Mouse (Mus musculus) thymus, adult 2 months (tissue): ENCODE measurements around the gene AW549877. TPM values are rescaled to one million over a fixed set of nuclear protein-coding genes. Genes with fewer than 3 reads are reported as not detected.

Experiments used
- DNase-seq: peaks from one replicate; pipeline ENCODE4 v3.0.0; 2021
- H3K27ac ChIP-seq: fragments of 200-500 bp; 2 replicates; pipeline ENCODE4 v1.5.1; 2012; ENCODE audit warnings: low read length, control low read depth; ENCODE audit not compliant: control insufficient read depth, insufficient read depth
- H3K27me3 ChIP-seq: fragments of 200-500 bp; 2 replicates; pipeline ENCODE4 v1.6.1; 2012; ENCODE audit warnings: mild to moderate bottlenecking, low read length, moderate library complexity, mixed read lengths; ENCODE audit not compliant: control insufficient read depth, insufficient read depth
- H3K36me3 ChIP-seq: fragments of 200-500 bp; 2 replicates; pipeline ENCODE4 v1.6.1; 2012; ENCODE audit warnings: mild to moderate bottlenecking, low read length, moderate library complexity; ENCODE audit not compliant: control insufficient read depth, insufficient read depth
- H3K4me1 ChIP-seq: fragments of 200-500 bp; replicated peaks from 2 replicates; pipeline ENCODE4 v1.6.1; 2012; ENCODE audit warnings: low read length; ENCODE audit not compliant: control insufficient read depth, insufficient read depth
- H3K4me3 ChIP-seq: fragments of 200-500 bp; 2 replicates; pipeline ENCODE4 v1.5.1; 2012; ENCODE audit warnings: mild to moderate bottlenecking, low read length, control low read depth, moderate library complexity; ENCODE audit not compliant: control insufficient read depth, insufficient read depth
- CTCF ChIP-seq: fragments of 200-500 bp; IDR thresholded peaks from 2 replicates; pipeline ENCODE4 v1.5.1; 2012; ENCODE audit warnings: mild to moderate bottlenecking, control low read depth, low read length, moderate library complexity, borderline replicate concordance; ENCODE audit not compliant: control insufficient read depth, poor library complexity, insufficient read depth; ENCODE audit errors: extremely low read depth
- POLR2A ChIP-seq: fragments of 200-500 bp; IDR thresholded peaks from 2 replicates; pipeline ENCODE4 v1.6.1; 2012; ENCODE audit warnings: mild to moderate bottlenecking, low read length, control low read depth, moderate library complexity; ENCODE audit not compliant: control insufficient read depth, poor library complexity, insufficient read depth; ENCODE audit errors: extremely low read depth
- WGBS: fragments of 180-500 bp; shearing (Covaris S2); methylation state at CpG from one replicate; pipeline ENCODE4 v1.1.7; 2018; 5-methylcytosine and 5-hydroxymethylcytosine counted together
- polyA plus RNA-seq: library from polyadenylated mRNA; depleted of rRNA; stranded (reverse); fragments of >200 nt; gene quantifications from 2 replicates; pipeline ENCODE4 v1.2.3, GENCODE M21; 2012

AW549877 gene
- polyA plus RNA-seq, 1 experiment = 18.1 TPM

DNA sequence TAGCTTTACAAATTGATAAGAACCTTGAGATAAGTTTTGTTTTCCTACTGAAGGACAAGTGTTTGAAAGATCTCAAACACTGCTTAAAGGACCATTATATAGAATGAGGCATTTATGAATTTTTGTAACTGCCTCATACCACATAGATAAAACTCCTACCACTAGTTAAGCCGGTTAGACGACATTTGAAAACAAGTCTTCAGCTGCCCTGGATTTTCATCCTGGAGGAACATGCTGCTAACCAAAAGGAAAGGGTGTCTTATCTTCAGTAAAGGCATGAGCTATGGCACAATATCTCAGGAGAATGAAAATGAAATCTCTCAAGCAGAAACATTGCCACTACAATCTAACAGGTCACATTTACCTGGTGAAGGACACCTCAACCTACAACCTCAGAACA is 28.2 kb upstream of the AW549877 start:
- TF ChIP-seq CTCF (no peak), POLR2A (no peak)
- H3K27me3 ChIP-seq = no peaks in the 10 kb centered on the region
- no peak overlapping the region for H3K4me3 ChIP-seq
- no peak overlapping the region for H3K27ac ChIP-seq
- no peaks in the 10 kb centered on the region for H3K36me3 ChIP-seq
- DNase-seq = no peak
- peaks cover 9% of the 10 kb centered on the region; the same call in 1 of the 2 replicates for H3K4me1 ChIP-seq
- WGBS = 93% methylated on average over 2 of the region's 2 CpGs

DNA sequence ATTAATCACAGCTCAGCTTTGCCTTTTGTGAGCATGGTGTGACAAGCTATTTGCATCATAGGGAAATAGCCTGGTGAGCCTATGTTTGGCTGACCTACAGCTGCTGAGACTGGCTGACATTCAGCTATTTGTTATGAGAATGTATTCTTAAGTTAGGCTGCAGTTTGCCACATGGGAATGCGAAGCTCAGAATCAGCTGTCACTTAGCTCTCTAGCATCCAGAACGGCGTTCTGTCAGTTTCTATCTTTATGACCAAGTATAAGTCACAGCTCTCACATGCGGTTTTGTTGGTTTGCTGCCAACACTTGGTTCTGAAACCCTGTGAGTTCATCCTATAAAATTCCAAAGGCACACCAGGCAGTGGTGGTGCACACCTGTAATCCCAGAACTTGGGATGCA is 25.2 kb upstream of the AW549877 start:
- Histone ChIP-seq H3K36me3 (no peaks in the 10 kb centered on the region), H3K27me3 (no peaks in the 10 kb centered on the region), H3K4me1 (0 out of 2 replicates have a peak, but pooled peaks cover 2% of the 10 kb centered on the region), H3K4me3 (no peak overlapping the region), H3K27ac (no peak overlapping the region)
- 86% methylated on average over 4 of the region's 4 CpGs for WGBS
- TF ChIP-seq CTCF = no peak
- TF ChIP-seq POLR2A = no peak
- no peak for DNase-seq

DNA sequence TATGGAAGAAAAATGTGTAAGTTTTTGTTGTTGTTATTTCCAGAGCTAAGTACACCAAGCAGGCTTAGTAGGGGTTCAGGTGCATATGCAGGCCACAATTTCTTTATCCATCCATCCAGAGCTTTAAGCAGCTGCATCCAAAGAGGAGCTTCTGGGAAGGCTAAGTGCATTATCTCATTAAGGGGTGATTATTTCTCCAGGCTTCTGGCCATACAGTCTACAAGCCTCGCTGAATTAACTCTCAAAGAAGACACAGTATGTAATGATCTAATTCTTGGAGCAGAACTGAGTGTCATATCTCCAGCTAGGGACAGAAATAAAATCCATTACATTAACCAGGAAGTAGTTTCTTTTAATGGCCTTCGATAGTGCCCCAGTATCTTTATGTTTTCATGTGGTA is 18.3 kb upstream of the AW549877 start:
- no peak for DNase-seq
- 83% methylated on average over 2 of the region's 2 CpGs for WGBS

GRCm38 (mm10) chr15:4000536-4000935 is 5.0 kb upstream of the AW549877 start:
- no peak overlapping the region for H3K27ac ChIP-seq
- H3K4me3 ChIP-seq = no peak overlapping the region
- TF ChIP-seq POLR2A = no peak
- no peak for TF ChIP-seq CTCF
- no peaks in the 10 kb centered on the region for H3K36me3 ChIP-seq
- no peaks in the 10 kb centered on the region for H3K4me1 ChIP-seq
- no peaks in the 10 kb centered on the region for H3K27me3 ChIP-seq
- WGBS = 91% methylated on average over 2 of the region's 2 CpGs
- no peak for DNase-seq

More for the DNA sequence above, 18.3 kb upstream of the AW549877 start:
- Histone ChIP-seq H3K4me1 (no peaks in the 10 kb centered on the region), H3K27me3 (no peaks in the 10 kb centered on the region), H3K27ac (no peak overlapping the region), H3K36me3 (no peaks in the 10 kb centered on the region), H3K4me3 (no peak overlapping the region)
- TF ChIP-seq CTCF (no peak), POLR2A (no peak)

DNA sequence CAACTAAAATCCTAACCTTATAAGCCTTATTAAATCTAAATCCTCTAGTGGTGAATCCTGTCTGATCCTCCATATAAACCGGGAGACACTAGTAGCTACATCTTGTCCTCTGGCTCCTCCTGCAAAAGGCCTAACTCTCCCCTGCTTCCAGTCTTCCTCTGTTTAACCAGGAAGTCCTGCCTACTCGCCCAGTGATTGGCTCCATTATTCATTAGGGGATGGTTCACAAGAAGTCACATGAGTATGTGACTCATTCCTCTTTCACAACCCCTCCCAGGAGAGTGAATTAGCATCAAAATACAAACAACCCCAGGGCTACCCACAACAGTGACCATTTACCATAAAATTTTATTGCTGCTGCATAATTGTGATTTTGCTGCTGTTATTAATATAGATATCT is 3.6 kb upstream of the AW549877 start:
- H3K4me1 ChIP-seq = no peaks in the 10 kb centered on the region
- no peak for DNase-seq
- no peaks in the 10 kb centered on the region for H3K27me3 ChIP-seq
- no peak for TF ChIP-seq POLR2A
- no peaks in the 10 kb centered on the region for H3K36me3 ChIP-seq
- H3K4me3 ChIP-seq = no peak overlapping the region
- WGBS = 92% methylated on average over 2 of the region's 2 CpGs
- no peak overlapping the region for H3K27ac ChIP-seq

GRCm38 (mm10) chr15:3996267-3997010 is 895 bp upstream of the AW549877 start:
- TF ChIP-seq CTCF = no peak
- TF ChIP-seq POLR2A = no peak
- WGBS = 23% methylated on average over 14 of the region's 14 CpGs
- no peak for DNase-seq
- Histone ChIP-seq H3K27me3 (no peaks in the 10 kb centered on the region), H3K27ac (peak overlapping the region; percentile 55), H3K4me1 (no peaks in the 10 kb centered on the region), H3K36me3 (peaks cover 4% of the 10 kb centered on the region), H3K4me3 (peak overlapping the region; percentile 60)

DNA sequence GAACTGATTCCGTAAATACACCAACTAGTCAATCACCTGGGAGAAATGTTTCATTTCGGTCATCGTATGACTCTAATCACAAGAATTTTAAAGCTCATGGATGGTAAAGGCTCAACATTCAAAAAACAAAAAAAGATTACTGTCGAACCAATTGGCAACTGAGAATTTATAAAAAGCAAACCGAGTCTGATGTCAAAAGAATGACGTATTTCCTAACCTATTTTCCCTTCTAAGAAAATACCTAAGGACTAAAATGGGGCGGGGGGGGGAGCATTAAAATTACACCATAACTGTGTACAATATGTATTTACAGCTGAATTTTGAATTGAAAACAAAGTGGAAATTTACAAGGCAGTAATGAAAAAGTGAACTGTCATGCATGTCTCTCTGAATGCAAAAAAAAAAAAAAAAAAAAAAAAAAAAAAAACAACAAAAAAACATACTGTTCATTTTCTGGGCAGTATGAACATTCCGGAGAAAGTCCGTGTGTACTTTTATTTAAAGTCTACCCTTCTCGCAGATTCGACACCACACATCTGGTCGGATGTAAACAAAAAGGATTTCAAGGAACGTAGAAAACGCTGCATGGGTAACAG is 594 bp downstream of the AW549877 start:
- Histone ChIP-seq H3K27ac (peak overlapping the region; percentile 46), H3K4me3 (peak overlapping the region; percentile 79), H3K36me3 (peaks cover 13% of the 10 kb centered on the region), H3K27me3 (no peaks in the 10 kb centered on the region), H3K4me1 (no peaks in the 10 kb centered on the region)
- no peak for DNase-seq
- TF ChIP-seq CTCF (no peak), POLR2A (no peak)
- WGBS = 20% methylated on average over 14 of the region's 14 CpGs
